Mouse (Mus musculus): Measurements from ENCODE around the gene Slc2a9. TPM values are rescaled to one million over a fixed set of nuclear protein-coding genes. Genes with fewer than 3 reads are reported as not detected.

Gene Slc2a9
- polyA plus RNA-seq, 1 experiment from 2014 or later, result 0.20 TPM

DNA sequence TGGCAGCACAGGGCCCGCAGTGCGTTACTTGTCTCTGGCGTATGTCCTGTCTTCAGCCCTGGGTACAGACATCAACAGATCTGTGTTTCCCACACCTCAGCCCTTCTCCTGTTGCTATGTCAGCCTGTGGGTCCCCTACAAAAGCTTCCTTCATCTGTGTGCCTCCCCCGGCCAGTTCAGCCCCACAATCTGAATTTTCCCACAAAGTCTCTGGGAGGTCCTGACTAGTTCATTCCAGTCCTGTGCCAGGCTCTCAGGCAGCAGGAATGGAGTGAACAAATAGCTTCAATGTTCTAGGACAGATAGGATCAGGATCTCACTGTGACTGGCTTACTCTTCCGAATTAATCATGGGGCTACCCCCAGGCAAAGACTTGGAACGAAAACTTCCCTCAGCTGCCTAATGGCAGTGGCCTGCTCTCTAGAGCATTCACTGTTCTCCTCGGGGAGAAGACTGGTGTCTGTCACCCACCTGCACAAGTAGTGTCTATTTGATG lies 3.6 kb downstream of the Slc2a9 start:
- WGBS, result 72% methylated on average over 7 of the region's 7 CpGs

DNA sequence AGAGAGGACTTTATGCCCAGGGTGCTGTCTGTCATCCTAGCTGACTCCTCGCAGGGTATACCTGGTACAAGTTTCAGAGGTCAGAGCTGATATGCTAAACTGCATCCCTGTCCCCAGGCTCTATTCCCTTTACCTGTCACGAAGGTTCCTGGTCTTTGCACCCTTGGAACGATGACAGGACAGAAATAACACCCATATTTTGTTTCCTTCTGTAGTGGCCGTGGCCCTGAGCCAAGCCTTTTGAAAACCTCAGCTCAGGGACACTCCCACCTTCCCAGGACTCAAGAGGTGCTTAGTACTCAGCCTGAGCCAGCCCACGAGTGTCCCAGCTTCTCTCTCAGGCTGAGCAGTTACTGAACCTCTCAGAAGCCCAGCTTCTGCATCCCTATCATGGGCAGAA lies 4.5 kb downstream of the Slc2a9 start:
- WGBS, result 29% methylated on average over 5 of the region's 5 CpGs
- no peak for ATAC-seq (replicated peaks; ENCODE audit: insufficient number of reproducible peaks, insufficient read depth, low FRiP score, low read depth)

More for the DNA sequence above, 3.6 kb downstream of the Slc2a9 start:
- Histone ChIP-seq H3K4me1 (replicated peaks) (peaks cover 10% of the 10 kb centered on the region; the same call in 1 of the 2 replicates), H3K36me3 (no peaks in the 10 kb centered on the region), H3K9ac (no peak overlapping the region), H3K4me3 (no peak overlapping the region), H3K27ac (no peak overlapping the region), H3K9me3 (replicated peaks) (no peaks in the 10 kb centered on the region), H3K4me2 (no peak overlapping the region), H3K27me3 (no peaks in the 10 kb centered on the region)
- ATAC-seq (replicated peaks; ENCODE audit: insufficient number of reproducible peaks, insufficient read depth, low FRiP score, low read depth), result no peak

DNA sequence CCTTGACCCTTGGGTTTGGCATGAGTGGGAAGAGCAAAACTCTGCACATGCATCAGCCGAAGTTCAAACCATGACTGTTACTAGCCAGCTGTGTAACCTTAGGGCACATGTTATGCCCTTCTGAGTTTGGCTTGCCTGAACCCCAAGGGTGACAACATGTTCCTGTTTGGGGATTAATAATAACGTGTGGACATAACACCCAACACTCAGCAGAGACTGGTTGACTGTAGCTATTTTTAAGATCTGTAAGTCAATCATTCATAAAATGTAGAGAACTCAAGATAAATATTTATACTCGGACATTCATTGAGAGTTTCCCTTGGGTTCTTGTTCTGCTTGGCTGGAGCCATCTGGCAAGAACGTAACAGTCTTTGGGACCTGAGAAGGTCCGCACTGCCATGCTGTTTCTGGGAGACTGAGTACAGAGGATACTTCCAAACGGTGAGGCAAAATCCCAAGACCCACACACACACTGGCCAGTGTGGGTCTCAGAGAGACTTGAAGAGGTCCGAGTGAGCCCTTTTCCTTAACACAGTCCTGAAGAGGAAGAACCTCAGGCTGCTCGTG lies 6.4 kb downstream of the Slc2a9 start:
- Histone ChIP-seq H3K27me3 (no peaks in the 10 kb centered on the region), H3K36me3 (no peaks in the 10 kb centered on the region), H3K4me1 (replicated peaks) (peaks cover 10% of the 10 kb centered on the region; the same call in 1 of the 2 replicates), H3K27ac (no peak overlapping the region), H3K4me2 (no peak overlapping the region), H3K4me3 (no peak overlapping the region), H3K9me3 (replicated peaks) (no peaks in the 10 kb centered on the region), H3K9ac (no peak overlapping the region)
- 67% methylated on average over 8 of the region's 8 CpGs for WGBS
- no peak for ATAC-seq (replicated peaks; ENCODE audit: insufficient number of reproducible peaks, insufficient read depth, low FRiP score, low read depth)

More for the DNA sequence above, 4.5 kb downstream of the Slc2a9 start:
- Histone ChIP-seq H3K9me3 (replicated peaks) (no peaks in the 10 kb centered on the region), H3K4me1 (replicated peaks) (peaks cover 10% of the 10 kb centered on the region; the same call in 1 of the 2 replicates), H3K36me3 (no peaks in the 10 kb centered on the region), H3K27me3 (no peaks in the 10 kb centered on the region), H3K4me3 (no peak overlapping the region), H3K9ac (no peak overlapping the region), H3K27ac (no peak overlapping the region), H3K4me2 (no peak overlapping the region)

DNA sequence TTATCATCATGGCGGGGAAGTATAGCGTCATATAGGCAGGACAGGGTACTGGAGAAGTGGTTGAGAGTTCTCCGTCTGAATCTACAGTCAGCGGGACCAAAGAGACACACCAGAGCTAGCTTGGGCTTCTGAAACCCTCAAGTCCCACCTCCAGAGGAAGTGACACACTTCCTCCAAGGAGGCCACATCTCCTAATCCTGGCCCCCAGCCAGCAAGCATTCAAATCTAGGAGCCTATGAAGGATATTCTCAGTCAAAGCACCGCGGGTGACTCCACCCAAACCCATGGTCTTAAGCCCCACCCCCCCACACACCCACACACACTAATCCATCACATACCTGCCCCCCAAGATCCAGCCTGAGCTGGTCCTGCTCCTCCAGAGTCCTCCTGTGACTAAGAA lies 9.1 kb downstream of the Slc2a9 start:
- no peak for ATAC-seq (replicated peaks; ENCODE audit: insufficient number of reproducible peaks, insufficient read depth, low FRiP score, low read depth)
- Histone ChIP-seq H3K9ac (no peak overlapping the region), H3K36me3 (no peaks in the 10 kb centered on the region), H3K4me3 (no peak overlapping the region), H3K4me1 (replicated peaks) (peaks cover 12% of the 10 kb centered on the region; the same call in 1 of the 2 replicates), H3K27ac (no peak overlapping the region), H3K4me2 (no peak overlapping the region), H3K27me3 (no peaks in the 10 kb centered on the region), H3K9me3 (replicated peaks) (no peaks in the 10 kb centered on the region)
- 83% methylated on average over 6 of the region's 6 CpGs for WGBS

DNA sequence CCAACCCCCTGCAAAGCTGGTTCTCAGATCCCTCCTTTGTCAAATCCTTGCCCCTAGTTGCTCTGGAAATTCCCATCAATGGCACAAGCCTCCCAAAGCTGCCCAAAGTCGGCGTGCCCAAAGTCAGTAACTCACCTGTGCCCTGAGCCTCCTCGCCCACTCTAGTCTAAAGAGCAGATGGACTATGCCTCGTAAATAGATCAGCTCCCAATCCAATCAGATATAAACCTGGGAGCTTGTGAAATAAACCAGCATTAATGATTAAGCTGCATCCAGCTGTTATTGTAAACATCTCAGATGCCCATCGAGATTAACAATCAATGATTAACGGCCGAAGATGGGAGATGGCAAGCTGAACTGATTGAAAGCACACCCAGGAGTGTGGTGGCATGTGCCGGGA lies 11.2 kb downstream of the Slc2a9 start:
- no peak for ATAC-seq (replicated peaks; ENCODE audit: insufficient number of reproducible peaks, insufficient read depth, low FRiP score, low read depth)
- Histone ChIP-seq H3K27me3 (no peaks in the 10 kb centered on the region), H3K36me3 (no peaks in the 10 kb centered on the region), H3K4me2 (no peak overlapping the region), H3K9ac (no peak overlapping the region), H3K4me1 (replicated peaks) (peaks cover 11% of the 10 kb centered on the region; the same call in 1 of the 2 replicates), H3K9me3 (replicated peaks) (no peaks in the 10 kb centered on the region), H3K4me3 (no peak overlapping the region), H3K27ac (no peak overlapping the region)
- 76% methylated on average over 8 of the region's 8 CpGs for WGBS

DNA sequence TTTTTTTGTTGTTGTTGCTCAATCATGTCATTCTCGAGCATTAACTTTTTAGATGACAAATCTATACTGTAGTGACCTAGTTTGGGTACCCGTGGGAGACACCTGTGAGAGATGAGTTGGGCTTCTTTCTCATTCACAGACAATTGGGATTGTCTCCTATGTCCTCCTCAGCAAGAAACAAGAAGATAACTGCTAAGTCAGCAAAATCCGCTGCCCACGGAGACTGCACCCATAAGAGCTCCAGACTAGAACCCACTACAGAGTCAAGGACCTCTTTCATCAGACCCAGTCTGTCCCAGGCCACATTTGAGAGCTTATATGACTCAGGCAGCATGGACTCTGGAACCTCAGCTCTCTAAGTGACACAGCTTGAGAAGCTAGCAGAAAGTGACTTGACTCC lies 13.2 kb downstream of the Slc2a9 start:
- Histone ChIP-seq H3K36me3 (no peaks in the 10 kb centered on the region), H3K4me2 (no peak overlapping the region), H3K27me3 (no peaks in the 10 kb centered on the region), H3K4me3 (no peak overlapping the region), H3K9ac (no peak overlapping the region), H3K27ac (no peak overlapping the region), H3K9me3 (replicated peaks) (no peaks in the 10 kb centered on the region), H3K4me1 (replicated peaks) (peaks cover 11% of the 10 kb centered on the region; the same call in 1 of the 2 replicates)
- ATAC-seq (replicated peaks; ENCODE audit: insufficient number of reproducible peaks, insufficient read depth, low FRiP score, low read depth), result no peak
- 85% methylated on average over 4 of the region's 4 CpGs for WGBS

DNA sequence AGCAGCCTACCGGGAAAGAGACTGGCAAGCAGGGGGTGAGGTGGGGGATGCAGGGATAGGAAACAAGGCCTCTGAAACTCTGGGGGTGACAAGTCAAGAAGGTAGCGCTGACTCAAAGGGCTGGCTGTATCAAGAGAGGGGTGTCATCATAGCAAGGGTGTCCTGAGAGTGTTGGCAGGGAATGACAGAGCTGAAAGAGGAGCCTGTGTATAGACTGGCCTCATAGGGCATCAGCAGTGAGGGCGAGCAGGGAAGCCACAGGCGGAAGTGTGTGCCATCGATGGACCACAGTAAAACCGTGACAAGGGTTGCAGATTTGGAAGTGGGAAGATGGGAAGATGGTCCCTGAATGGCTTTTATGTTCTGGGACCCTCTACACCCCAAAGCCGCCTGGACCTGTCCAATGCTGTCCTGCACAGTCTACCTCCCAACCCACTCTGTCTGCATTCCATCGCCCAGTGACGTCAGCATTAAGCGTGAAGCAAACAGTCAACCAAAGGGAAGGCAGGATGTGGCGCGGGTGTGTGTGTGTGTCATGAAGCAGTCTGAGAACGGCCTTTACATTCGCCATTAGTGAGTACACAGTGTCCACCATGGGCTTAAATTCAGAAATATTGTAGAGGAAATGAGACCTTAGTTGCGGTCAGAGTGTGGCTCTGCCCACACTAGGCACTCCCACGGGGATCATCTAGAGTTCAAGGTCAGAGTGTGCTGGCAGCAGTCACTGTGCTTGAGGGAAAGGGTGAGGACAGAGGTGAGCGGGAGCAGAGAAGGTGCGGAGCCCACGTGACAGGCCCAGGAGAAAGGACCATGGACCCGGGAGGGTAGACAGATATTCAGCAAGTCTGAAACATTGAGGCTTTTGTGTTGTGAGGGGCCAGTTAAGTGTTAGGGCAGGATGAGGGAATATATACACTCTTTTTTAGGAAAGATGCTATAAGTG lies 14.0 kb downstream of the Slc2a9 start:
- no peak overlapping the region for H3K4me2 ChIP-seq
- no peak for ATAC-seq (replicated peaks; ENCODE audit: insufficient number of reproducible peaks, insufficient read depth, low FRiP score, low read depth)

DNA sequence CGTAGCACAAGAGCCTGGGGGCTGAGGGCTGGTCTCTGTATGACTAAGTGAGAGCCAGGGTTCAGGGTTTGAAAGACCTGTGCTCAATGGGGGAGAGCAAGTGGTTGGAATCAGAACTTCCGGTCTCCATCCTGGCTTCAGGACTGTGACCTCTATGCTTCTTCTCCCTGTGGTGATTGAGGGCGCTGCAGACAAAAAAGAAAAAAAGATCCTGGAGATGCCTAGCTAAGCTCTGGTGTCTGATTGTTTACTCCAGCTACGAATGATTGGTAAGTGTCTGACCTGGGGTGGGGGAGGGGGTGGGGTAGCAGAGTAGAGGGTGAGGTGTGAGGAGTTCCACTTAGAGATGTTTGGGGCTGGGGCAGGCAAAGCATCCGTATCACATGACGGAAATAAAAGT lies 14.9 kb downstream of the Slc2a9 start:
- WGBS, result 47% methylated on average over 6 of the region's 6 CpGs
- H3K9ac ChIP-seq, result no peak overlapping the region

More for the DNA sequence above, 14.0 kb downstream of the Slc2a9 start:
- H3K27ac ChIP-seq, result no peak overlapping the region
- no peak overlapping the region for H3K4me3 ChIP-seq
- H3K27me3 ChIP-seq, result no peaks in the 10 kb centered on the region
- no peaks in the 10 kb centered on the region for H3K36me3 ChIP-seq
- H3K4me1 ChIP-seq (replicated peaks), result peaks cover 11% of the 10 kb centered on the region; the same call in 1 of the 2 replicates
- H3K9ac ChIP-seq, result no peak overlapping the region
- no peaks in the 10 kb centered on the region for H3K9me3 ChIP-seq (replicated peaks)
- WGBS, result 57% methylated on average over 20 of the region's 20 CpGs

DNA sequence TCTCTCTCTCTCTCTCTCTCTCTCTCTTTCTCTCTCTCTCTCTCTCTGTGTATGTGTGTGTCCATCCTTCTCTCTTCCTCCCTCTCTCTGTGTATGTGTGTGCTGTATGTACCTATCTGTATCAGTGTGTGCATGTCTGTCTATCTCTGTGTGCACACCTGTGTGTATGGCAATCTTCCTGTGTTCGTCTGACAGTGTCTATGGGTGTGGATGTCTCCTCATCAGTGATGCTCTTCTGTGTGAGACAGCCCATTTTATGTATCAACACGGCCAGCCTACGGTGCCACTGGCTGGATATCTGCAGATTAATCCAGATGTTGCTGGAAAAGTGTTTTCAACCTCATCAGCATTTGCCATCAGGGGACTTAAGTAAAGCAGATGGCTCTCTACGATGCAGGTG lies 15.7 kb downstream of the Slc2a9 start:
- no peak overlapping the region for H3K9ac ChIP-seq
- H3K4me3 ChIP-seq, result no peak overlapping the region
- H3K9me3 ChIP-seq (replicated peaks), result no peaks in the 10 kb centered on the region
- 83% methylated on average over 4 of the region's 4 CpGs for WGBS
- H3K4me1 ChIP-seq (replicated peaks), result peaks cover 11% of the 10 kb centered on the region; the same call in 1 of the 2 replicates
- no peak overlapping the region for H3K27ac ChIP-seq
- ATAC-seq (replicated peaks; ENCODE audit: insufficient number of reproducible peaks, insufficient read depth, low FRiP score, low read depth), result no peak
- H3K27me3 ChIP-seq, result no peaks in the 10 kb centered on the region
- H3K36me3 ChIP-seq, result no peaks in the 10 kb centered on the region
- no peak overlapping the region for H3K4me2 ChIP-seq

More for the DNA sequence above, 14.9 kb downstream of the Slc2a9 start:
- Histone ChIP-seq H3K9me3 (replicated peaks) (no peaks in the 10 kb centered on the region), H3K27me3 (no peaks in the 10 kb centered on the region), H3K4me3 (no peak overlapping the region), H3K36me3 (no peaks in the 10 kb centered on the region), H3K27ac (no peak overlapping the region), H3K4me2 (no peak overlapping the region), H3K4me1 (replicated peaks) (peaks cover 11% of the 10 kb centered on the region; the same call in 1 of the 2 replicates)
- no peak for ATAC-seq (replicated peaks; ENCODE audit: insufficient number of reproducible peaks, insufficient read depth, low FRiP score, low read depth)

DNA sequence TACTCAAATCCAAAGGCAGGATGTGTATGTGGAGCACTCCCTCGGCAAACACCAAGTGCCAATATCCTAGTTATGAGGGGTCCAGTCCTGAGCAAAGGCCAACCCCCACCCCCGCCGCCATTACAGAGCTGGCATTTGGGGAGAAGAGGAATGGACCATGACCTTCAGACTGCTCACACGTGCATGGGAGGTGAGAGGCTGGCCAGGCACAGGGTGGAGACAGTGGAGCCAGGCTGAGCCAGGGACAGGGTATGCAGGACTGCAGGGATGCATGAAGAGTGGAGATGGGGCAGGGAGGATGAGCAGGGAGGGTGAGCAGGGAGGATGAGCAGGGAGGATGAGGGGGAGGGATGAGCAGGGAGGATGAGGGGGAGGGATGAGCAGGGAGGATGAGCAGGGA lies 17.0 kb downstream of the Slc2a9 start:
- Histone ChIP-seq H3K4me2 (no peak overlapping the region), H3K27ac (no peak overlapping the region), H3K36me3 (no peaks in the 10 kb centered on the region), H3K9ac (no peak overlapping the region), H3K4me3 (no peak overlapping the region), H3K4me1 (replicated peaks) (peaks cover 12% of the 10 kb centered on the region), H3K9me3 (replicated peaks) (no peaks in the 10 kb centered on the region), H3K27me3 (no peaks in the 10 kb centered on the region)
- no peak for ATAC-seq (replicated peaks; ENCODE audit: insufficient number of reproducible peaks, insufficient read depth, low FRiP score, low read depth)
- 81% methylated on average over 4 of the region's 4 CpGs for WGBS

DNA sequence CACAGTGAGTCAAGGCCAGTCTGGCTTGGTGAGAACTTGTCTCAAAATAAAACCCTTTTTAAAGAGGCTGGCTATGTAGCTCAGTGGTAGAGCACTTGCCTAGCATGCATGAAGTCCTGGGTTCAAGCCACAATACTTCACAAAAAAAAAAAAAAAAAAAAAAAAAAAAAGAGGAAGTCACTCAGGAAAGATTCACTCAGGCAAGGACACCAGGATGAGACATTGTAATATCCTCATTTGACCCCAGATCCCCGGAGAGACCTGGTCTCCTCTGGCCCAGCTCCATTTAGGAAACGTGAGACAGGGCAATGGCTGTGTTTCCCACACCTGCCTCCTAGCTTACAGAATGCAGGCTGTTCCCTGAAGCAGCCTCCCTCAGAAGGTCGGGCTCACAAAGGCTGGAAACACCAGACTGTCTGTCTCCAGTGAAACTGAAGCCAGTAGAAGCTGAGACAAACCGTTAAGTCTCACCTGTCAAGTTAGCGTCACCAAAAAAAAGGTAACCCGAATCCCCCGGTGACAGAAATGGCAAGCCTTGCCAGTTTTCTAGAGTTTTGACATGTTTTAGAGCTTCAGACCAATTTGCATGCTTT lies 19.3 kb downstream of the Slc2a9 start:
- Histone ChIP-seq H3K4me1 (replicated peaks) (peaks cover 23% of the 10 kb centered on the region), H3K27ac (no peak overlapping the region), H3K4me2 (no peak overlapping the region), H3K9ac (no peak overlapping the region), H3K9me3 (replicated peaks) (no peaks in the 10 kb centered on the region), H3K27me3 (no peaks in the 10 kb centered on the region), H3K4me3 (no peak overlapping the region), H3K36me3 (no peaks in the 10 kb centered on the region)
- WGBS, result 58% methylated on average over 7 of the region's 7 CpGs
- ATAC-seq (replicated peaks; ENCODE audit: insufficient number of reproducible peaks, insufficient read depth, low FRiP score, low read depth), result no peak

Measured in heart, embryonic 15.5 days (tissue).